Mouse (Mus musculus): Measurements from ENCODE around the gene Ces1e.

GRCm38 (mm10) chr8:93197685-93198525, 31.5 kb downstream of the Ces1e start, which contains the start of gene Ces1d:
- no peak for TF ChIP-seq CTCF (conservative IDR thresholded peaks at IDR 0.05; ENCODE audit: insufficient read depth, insufficient read length, low read depth, low read length)
- TF ChIP-seq POLR2A (IDR thresholded peaks at IDR 0.05; ENCODE audit: low read depth, low read length): no peak
